Mouse (Mus musculus) bone marrow, adult 2 months (tissue): ENCODE results near the gene 4931406P16Rik.

Experiments used
- CTCF ChIP-seq: fragments of 200-500 bp; IDR thresholded peaks from 2 replicates; pipeline ENCODE4 v1.5.1; 2011; ENCODE audit warnings: low read length, control low read depth; ENCODE audit not compliant: control insufficient read depth, insufficient read depth
- POLR2A ChIP-seq: fragments of 200-500 bp; IDR thresholded peaks from 2 replicates; pipeline ENCODE4 v1.6.1; 2011; ENCODE audit warnings: low read depth, mild to moderate bottlenecking, control low read depth, low read length, borderline replicate concordance; ENCODE audit not compliant: control insufficient read depth

- TF ChIP-seq POLR2A (no peak), CTCF (no peak)
Measured at GRCm38 (mm10) chr7:34263437-34263836, 49.9 kb downstream of the 4931406P16Rik start.
